Mouse (Mus musculus): Measurements from ENCODE around the gene Tmem30a.

- no peak for TF ChIP-seq POLR2A (IDR thresholded peaks at IDR 0.05; ENCODE audit: low read depth, low read length)
- TF ChIP-seq CTCF (IDR thresholded peaks at IDR 0.05; ENCODE audit: extremely low read depth, insufficient read length, insufficient replicate concordance, low read depth, low read length): no peak
Observed at GRCm38 (mm10) chr9:79823438-79823837, 30.1 kb upstream of the Tmem30a start.
